Mouse (Mus musculus): Measurements from ENCODE around the gene Rabl2. TPM values are rescaled to one million over a fixed set of nuclear protein-coding genes. Genes with fewer than 3 reads are reported as not detected.

Rabl2 gene
- total RNA-seq, 1 experiment from 2014 or later, result 1.7 TPM

GRCm38 (mm10) chr15:89556401-89557178, 35.1 kb downstream of the Rabl2 start:
- no peak for ATAC-seq (ENCODE audit: extremely low read depth, insufficient number of reproducible peaks, low FRiP score, poor library complexity, severe bottlenecking)

DNA sequence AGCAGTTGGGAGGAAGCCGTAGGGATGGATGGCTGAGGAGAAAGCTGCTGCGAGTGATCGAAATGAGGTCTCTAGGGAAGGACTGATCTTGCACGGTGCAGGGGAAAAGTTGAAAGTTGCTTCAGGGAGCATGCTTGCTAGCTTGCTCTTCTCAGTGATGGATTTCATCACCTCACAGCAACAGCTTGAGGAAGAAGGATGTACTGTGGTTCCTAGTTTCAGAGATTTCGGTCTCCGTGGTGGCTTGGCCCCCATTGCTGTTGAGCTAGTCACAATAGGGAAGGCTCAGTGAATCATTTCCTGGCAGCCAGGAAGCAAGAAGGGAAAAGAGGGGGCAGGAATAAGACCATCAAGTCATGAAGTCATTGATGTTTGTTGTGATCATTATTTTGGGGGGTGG, 36.1 kb downstream of the Rabl2 start:
- ATAC-seq (ENCODE audit: extremely low read depth, insufficient number of reproducible peaks, low FRiP score, poor library complexity, severe bottlenecking), result no peak

GRCm38 (mm10) chr15:89551733-89552132, 40.0 kb downstream of the Rabl2 start:
- ATAC-seq (ENCODE audit: extremely low read depth, insufficient number of reproducible peaks, low FRiP score, poor library complexity, severe bottlenecking), result no peak

GRCm38 (mm10) chr15:89550506-89550905, 41.2 kb downstream of the Rabl2 start:
- ATAC-seq (ENCODE audit: extremely low read depth, insufficient number of reproducible peaks, low FRiP score, poor library complexity, severe bottlenecking), result no peak

DNA sequence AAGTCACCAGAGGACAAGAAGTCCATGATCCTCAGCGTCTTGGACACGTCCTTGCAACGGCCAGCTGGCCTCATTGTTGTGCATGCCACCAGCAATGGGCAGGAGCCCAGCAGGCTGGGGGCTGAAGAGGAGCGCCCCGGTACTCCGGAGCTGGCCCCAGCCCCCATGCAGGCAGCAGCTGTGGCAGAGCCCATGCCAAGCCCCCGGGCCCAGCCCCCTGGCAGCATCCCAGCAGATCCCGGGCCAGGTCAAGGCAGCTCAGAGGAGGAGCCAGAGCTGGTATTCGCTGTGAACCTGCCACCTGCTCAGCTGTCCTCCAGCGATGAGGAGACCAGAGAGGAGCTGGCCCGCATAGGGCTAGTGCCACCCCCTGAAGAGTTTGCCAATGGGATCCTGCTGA, 42.9 kb downstream of the Rabl2 start:
- no peak for ATAC-seq (ENCODE audit: extremely low read depth, insufficient number of reproducible peaks, low FRiP score, poor library complexity, severe bottlenecking)

GRCm38 (mm10) chr15:89547824-89548601, 43.7 kb downstream of the Rabl2 start:
- no peak for ATAC-seq (ENCODE audit: extremely low read depth, insufficient number of reproducible peaks, low FRiP score, poor library complexity, severe bottlenecking)

DNA sequence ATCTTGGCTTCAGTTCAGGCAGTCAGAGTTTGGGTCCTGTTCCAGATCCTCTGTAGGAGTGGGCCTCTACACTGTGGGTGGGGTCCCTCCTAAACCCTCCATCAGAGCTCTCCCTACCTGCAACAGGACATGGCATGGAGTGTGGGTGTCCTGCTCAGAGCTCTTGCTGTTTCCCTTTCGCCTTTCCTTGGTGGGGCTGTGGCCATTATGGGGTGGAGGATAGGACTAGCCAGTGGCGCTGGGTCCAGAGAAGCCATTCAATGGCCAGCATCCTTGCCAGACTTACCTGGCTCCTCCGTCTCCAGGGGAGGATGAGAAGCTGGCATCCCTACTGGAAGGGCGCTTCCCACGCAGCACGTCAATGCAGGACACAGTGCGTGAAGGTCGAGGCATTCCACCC, 44.4 kb downstream of the Rabl2 start:
- ATAC-seq (ENCODE audit: extremely low read depth, insufficient number of reproducible peaks, low FRiP score, poor library complexity, severe bottlenecking), result no peak

DNA sequence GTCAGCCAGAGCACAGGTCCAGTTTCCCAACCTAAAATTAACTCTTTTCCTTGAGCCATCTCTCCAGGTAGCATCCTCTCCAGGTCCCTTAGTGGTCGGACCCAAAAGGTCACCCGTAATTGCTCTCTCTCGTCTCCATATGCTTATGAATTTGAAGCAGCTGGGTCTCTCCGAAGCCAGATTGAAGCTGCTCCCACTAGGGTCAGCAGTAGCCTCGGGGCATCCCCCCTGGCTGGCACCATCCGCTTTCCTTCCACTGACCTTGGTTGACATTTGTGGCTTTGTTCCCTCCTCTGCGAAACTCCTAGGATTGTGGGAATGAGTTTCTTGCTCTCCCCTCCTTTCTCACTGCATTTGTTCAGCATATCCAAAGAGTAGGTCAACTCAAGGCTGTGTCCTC, 47.6 kb downstream of the Rabl2 start:
- ATAC-seq (ENCODE audit: extremely low read depth, insufficient number of reproducible peaks, low FRiP score, poor library complexity, severe bottlenecking), result no peak

DNA sequence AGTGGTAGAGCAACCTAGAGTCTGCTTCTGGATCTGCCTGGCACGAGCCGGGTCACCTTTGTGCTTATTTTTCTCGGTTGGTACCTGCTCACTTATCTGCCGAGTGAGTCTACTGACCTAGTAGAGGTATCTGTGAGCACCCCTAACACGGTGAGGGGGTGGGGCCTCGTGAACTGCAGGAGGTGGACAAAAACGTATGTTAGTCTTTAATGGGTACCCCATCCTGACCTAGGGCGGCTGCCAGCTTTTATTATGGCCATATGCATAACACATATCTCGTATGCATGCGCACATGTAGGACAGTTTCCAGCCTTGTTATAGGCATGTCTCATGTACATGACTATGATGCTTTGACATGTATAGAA, 57.9 kb downstream of the Rabl2 start:
- ATAC-seq (ENCODE audit: extremely low read depth, insufficient number of reproducible peaks, low FRiP score, poor library complexity, severe bottlenecking), result no peak

DNA sequence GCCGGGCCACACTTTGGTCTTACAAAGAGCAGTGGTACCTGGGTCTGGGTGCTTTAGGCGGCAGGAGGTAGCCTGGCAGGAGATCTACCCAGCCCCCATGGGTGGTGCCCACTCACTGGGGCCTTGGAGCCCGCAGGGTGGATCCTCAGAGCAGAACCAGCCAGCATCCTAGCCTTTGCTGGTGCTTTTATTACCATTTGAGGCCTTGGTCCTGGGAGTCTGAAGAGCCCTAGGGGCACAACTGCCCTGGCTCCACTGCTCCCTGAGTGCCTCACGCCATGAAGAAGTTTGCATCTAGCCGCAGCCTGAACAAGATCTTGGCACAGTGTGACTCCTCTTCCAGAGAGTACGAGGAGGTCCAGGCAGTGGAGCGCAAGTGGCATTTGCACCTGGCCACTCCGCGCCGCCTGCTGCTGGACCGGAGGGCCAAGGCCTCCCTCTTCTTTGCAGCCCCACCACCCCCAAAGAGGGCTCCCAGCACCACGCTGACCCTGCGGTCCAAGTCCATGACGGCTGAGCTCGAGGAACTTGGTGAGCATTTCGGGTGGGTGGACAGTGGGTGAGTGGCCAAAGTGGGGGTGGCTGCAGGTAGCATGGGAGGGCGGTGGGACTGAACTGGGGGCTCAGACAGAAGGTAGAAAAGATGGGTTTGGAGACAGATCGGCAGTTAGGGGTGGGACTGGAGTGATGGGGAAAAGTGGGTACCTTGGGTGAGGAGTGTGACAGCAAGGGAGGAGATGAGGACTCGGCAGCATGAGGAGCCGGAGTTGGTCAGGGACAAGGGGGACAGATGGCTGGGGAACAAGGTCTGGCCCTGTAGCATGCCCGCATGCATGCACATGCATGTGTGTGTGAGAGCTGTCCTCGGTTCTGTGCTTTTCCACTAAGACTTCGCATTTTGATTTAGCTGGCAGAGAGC, 58.5 kb downstream of the Rabl2 start:
- no peak for ATAC-seq (ENCODE audit: extremely low read depth, insufficient number of reproducible peaks, low FRiP score, poor library complexity, severe bottlenecking)

Other genes with a start within 250 kb of the Rabl2 start
- 30.7 and 41.3 TPM in 2 replicates for gene Lmf2, start 236.3 kb downstream of the Rabl2 start, total RNA-seq (2017)
- 75.0 and 93.6 TPM in 2 replicates for gene Ncaph2, start 236.2 kb downstream of the Rabl2 start, total RNA-seq (2017)
- gene Sco2, start 218.1 kb downstream of the Rabl2 start, total RNA-seq (2017), result 5.4 and 7.2 TPM in 2 replicates
- gene Tymp, start 214.9 kb downstream of the Rabl2 start, total RNA-seq (2017), result 0.23 and 0.86 TPM in 2 replicates
- not detected in 2 replicates for gene Odf3b, start 212.6 kb downstream of the Rabl2 start, total RNA-seq (2017)
- not detected in 2 replicates for gene Klhdc7b, start 207.0 kb downstream of the Rabl2 start, total RNA-seq (2017)
- gene Syce3, start 181.4 kb downstream of the Rabl2 start, total RNA-seq (2017), result not detected in 2 replicates
- gene Cpt1b, start 166.1 kb downstream of the Rabl2 start, total RNA-seq (2017), result 6.3 and 6.8 TPM in 2 replicates
- gene C730034F03Rik, start 162.3 kb downstream of the Rabl2 start, total RNA-seq (2017), result 32.0 TPM in 2 replicates
- 1.1 and 1.3 TPM in 2 replicates for gene Gm44502, start 162.2 kb downstream of the Rabl2 start, total RNA-seq (2017)
- gene Chkb, start 162.0 kb downstream of the Rabl2 start, total RNA-seq (2017), result 108 and 124 TPM in 2 replicates
- gene Mapk8ip2, start 138.0 kb downstream of the Rabl2 start, total RNA-seq (2017), result not detected in 2 replicates
- 13.3 and 14.2 TPM in 2 replicates for gene Arsa, start 114.5 kb downstream of the Rabl2 start, total RNA-seq (2017)
- 0.37 TPM in 1 of 2 replicates, not detected in the other for gene Shank3, start 92.3 kb downstream of the Rabl2 start, total RNA-seq (2017)
- not detected in 2 replicates for gene Acr, start 23.6 kb downstream of the Rabl2 start, total RNA-seq (2017)
- not detected in 2 replicates for gene Syt10, start 249.9 kb upstream of the Rabl2 start, total RNA-seq (2017)